Mouse (Mus musculus): ENCODE measurements around the gene Syt11. TPM values are rescaled to one million over a fixed set of nuclear protein-coding genes. Genes with fewer than 3 reads are reported as not detected.

Syt11 gene
- polyA plus RNA-seq, 1 experiment from 2014 or later: 27.0 TPM

DNA sequence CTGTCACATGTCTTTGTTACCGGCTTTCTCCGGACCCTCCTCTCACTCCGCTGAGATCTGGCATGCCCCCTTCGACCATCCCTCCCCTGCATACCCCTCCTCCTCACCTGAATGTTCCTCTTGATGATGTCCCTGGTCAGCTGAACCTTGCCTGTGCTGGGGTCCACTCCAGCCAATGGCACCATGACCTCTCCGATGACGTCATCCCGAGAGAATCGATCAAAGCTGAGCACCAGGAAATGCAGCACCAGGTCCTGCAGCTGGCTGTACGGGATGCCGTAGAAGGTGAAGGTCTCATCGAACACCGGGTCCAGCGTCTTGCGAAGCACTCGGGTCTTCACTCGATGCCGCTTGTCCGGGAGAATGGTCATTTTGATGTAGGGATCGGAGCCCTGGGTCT lies 13.3 kb downstream of the Syt11 start:
- H3K4me3 ChIP-seq: no peak overlapping the region
- H3K4me2 ChIP-seq (replicated peaks): no peak overlapping the region
- 94% methylated on average over 19 of the region's 19 CpGs for WGBS
- H3K9me3 ChIP-seq: no peaks in the 10 kb centered on the region
- H3K36me3 ChIP-seq: peaks cover 40% of the 10 kb centered on the region
- H3K9ac ChIP-seq: no peak overlapping the region
- H3K27ac ChIP-seq: no peak overlapping the region
- no peaks in the 10 kb centered on the region for H3K27me3 ChIP-seq
- ATAC-seq (ENCODE audit: low FRiP score, low read depth): no peak
- peaks cover 10% of the 10 kb centered on the region; the same call in 1 of the 2 replicates for H3K4me1 ChIP-seq

DNA sequence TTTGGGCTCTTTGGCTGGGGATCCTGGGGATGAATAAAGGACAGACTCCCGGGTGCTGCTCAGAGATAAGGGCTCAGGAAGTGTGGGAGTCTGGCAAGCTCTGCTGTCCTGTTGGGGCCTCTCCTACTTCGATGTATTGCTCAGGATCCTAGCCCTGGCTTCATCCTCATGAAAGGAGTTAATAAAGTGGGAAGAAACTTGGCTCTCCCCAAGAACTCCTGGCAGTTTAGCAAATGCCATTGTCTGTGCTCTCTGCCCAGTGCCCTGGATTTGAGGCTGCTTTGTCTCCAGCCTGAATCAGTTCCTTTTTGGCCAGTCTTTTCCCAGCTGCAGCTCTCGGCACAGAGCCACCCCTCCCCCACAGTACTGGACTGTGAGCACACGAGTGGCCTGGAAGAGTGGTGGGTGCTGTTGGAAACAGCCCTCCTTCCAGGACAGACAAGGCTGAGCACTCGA lies 16.9 kb downstream of the Syt11 start:
- ATAC-seq (ENCODE audit: low FRiP score, low read depth): no peak
- Histone ChIP-seq H3K4me3 (no peak overlapping the region), H3K4me1 (peaks cover 10% of the 10 kb centered on the region; the same call in 1 of the 2 replicates), H3K9ac (peak overlapping the region; percentile 50), H3K27me3 (no peaks in the 10 kb centered on the region), H3K27ac (peak overlapping the region; percentile 44; the same call in 1 of the 2 replicates), H3K4me2 (replicated peaks) (no peak overlapping the region), H3K9me3 (no peaks in the 10 kb centered on the region), H3K36me3 (peaks cover 43% of the 10 kb centered on the region)
- 28% methylated on average over 5 of the region's 5 CpGs for WGBS

DNA sequence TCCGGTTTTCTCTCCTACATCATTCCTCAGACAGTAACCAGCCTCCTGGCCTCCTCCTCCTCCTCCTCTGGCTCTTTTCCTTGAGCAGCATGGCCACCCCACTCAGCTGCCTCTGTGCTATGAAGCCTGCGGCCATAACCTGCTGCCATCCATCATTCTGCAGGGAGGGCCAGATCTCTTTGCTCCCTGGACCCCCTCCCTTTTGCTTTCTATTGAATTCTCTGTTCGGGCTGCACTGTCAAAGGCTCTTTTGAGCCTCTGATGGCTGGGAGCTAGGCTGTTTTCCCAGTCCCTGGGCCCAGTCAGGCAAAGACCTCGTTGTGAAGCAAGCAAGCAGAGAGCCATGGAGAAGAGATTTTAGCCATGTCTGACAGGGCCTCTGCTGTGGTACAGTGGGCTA lies 18.7 kb downstream of the Syt11 start:
- H3K27ac ChIP-seq: no peak overlapping the region
- WGBS: 57% methylated on average over 4 of the region's 4 CpGs
- peaks cover 37% of the 10 kb centered on the region for H3K36me3 ChIP-seq

DNA sequence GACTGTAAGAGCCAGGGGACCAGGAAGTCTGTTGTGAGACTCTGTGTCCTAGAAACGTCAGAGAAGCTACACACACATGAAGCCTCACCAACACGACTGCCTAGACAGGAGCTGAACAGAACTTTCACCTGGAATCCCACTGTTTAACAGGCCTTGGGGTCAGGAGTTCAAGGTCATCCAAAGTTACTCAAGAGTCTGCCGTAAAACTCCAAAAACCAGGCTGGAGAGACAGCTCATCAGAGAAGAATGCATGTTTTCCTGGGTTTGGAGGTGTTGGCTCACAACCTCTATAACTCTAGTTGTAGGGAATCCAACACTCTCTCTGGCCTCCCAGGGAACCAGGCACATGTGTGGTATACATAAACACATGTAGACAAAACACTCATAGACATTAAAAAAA lies 19.4 kb downstream of the Syt11 start:
- no peak overlapping the region for H3K27ac ChIP-seq
- ATAC-seq (ENCODE audit: low FRiP score, low read depth): no peak
- WGBS: 37% methylated on average over 3 of the region's 3 CpGs

More for the DNA sequence above, 18.7 kb downstream of the Syt11 start:
- no peak for ATAC-seq (ENCODE audit: low FRiP score, low read depth)
- H3K4me2 ChIP-seq (replicated peaks): no peak overlapping the region
- no peak overlapping the region for H3K9ac ChIP-seq
- no peak overlapping the region for H3K4me3 ChIP-seq
- H3K27me3 ChIP-seq: no peaks in the 10 kb centered on the region
- peaks cover 10% of the 10 kb centered on the region; the same call in 1 of the 2 replicates for H3K4me1 ChIP-seq
- no peaks in the 10 kb centered on the region for H3K9me3 ChIP-seq

DNA sequence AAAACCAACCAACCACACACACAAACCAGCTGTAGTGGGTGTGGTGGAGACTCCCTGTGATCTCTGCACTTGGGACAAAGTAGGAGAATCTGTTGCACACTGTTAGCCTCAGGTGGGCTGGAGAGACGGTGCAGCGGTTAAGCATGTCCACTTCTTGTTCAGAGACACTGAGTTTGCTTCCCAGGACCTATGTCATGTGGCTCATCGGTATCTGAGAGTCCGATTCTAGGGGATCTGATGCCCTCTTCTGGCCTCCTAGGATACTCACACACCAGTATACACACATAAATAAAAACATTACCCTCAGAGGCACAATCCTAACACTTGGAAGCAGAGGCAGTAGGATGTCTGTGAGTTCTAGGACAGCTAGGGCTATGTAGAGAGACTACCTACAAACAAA lies 20.7 kb downstream of the Syt11 start:
- peaks cover 31% of the 10 kb centered on the region for H3K36me3 ChIP-seq
- H3K4me2 ChIP-seq (replicated peaks): no peak overlapping the region
- WGBS: 80% methylated on average over 4 of the region's 4 CpGs
- peaks cover 10% of the 10 kb centered on the region; the same call in 1 of the 2 replicates for H3K4me1 ChIP-seq
- H3K27me3 ChIP-seq: no peaks in the 10 kb centered on the region
- ATAC-seq (ENCODE audit: low FRiP score, low read depth): no peak
- no peak overlapping the region for H3K4me3 ChIP-seq
- H3K9ac ChIP-seq: no peak overlapping the region
- H3K27ac ChIP-seq: no peak overlapping the region
- no peaks in the 10 kb centered on the region for H3K9me3 ChIP-seq

More for the DNA sequence above, 19.4 kb downstream of the Syt11 start:
- Histone ChIP-seq H3K27me3 (no peaks in the 10 kb centered on the region), H3K36me3 (peaks cover 36% of the 10 kb centered on the region), H3K4me2 (replicated peaks) (no peak overlapping the region), H3K9ac (no peak overlapping the region), H3K4me1 (peaks cover 10% of the 10 kb centered on the region; the same call in 1 of the 2 replicates), H3K4me3 (no peak overlapping the region), H3K9me3 (no peaks in the 10 kb centered on the region)

DNA sequence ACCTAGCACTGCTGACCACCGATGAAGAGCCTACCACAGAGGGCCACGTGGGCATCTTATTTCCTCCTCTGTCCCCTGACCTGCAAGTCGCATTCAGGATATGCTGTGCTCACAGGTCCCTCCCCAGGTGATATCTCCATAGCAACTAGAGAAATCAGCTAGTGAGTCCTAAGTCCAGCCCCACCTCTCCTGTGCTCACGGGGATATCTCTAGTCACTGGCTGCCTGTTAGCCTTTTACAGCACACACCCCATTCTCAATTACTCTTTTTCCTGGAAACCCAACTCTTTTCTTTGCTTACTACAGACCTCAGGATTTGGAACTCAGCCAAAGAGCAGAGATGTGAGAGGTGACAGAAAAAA lies 28.1 kb downstream of the Syt11 start:
- no peaks in the 10 kb centered on the region for H3K27me3 ChIP-seq
- H3K9ac ChIP-seq: no peak overlapping the region
- no peaks in the 10 kb centered on the region for H3K4me1 ChIP-seq
- peaks cover 15% of the 10 kb centered on the region for H3K9me3 ChIP-seq
- H3K36me3 ChIP-seq: peaks cover 69% of the 10 kb centered on the region
- 90% methylated on average over 4 of the region's 4 CpGs for WGBS
- no peak for ATAC-seq (ENCODE audit: low FRiP score, low read depth)
- no peak overlapping the region for H3K4me2 ChIP-seq (replicated peaks)
- H3K4me3 ChIP-seq: no peak overlapping the region
- H3K27ac ChIP-seq: no peak overlapping the region

DNA sequence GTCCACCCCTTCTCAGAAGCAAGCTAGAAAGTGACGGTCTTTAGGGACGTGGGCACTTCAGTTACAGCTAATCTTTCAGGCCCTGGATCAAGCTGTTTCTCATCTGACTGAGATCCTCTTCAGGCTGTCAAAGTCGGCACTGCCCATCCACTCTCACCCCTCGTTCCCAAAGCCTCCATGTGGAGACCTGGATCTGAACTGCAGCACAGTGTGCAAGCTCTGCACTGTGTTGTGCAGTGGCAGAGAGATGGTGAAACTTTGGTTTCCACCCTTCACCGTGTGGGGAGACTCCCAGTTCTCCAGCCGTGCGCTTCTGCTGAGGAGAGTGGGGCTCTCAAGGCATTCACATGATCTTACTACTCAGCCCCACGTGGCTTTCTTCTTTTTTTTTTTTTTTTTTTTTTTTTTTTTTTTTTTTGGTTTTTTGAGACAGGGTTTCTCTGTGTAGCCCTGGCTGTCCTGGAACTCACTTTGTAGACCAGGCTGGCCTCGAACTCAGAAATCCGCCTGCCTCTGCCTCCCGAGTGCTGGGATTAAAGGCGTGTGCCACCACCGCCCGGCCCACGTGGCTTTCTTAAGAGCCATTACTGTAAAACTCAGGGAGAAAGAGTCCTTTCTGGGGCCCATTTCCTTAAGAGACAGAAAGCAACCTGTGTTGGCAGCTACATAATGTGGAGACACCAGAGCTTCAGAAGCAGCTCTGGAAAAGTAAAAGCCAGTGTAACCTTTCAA lies 28.7 kb downstream of the Syt11 start:
- Histone ChIP-seq H3K27ac (no peak overlapping the region), H3K4me2 (replicated peaks) (no peak overlapping the region), H3K36me3 (peaks cover 69% of the 10 kb centered on the region), H3K27me3 (no peaks in the 10 kb centered on the region), H3K4me3 (no peak overlapping the region), H3K9me3 (peaks cover 15% of the 10 kb centered on the region), H3K9ac (no peak overlapping the region), H3K4me1 (no peaks in the 10 kb centered on the region)
- no peak for ATAC-seq (ENCODE audit: low FRiP score, low read depth)
- 94% methylated on average over 15 of the region's 15 CpGs for WGBS

DNA sequence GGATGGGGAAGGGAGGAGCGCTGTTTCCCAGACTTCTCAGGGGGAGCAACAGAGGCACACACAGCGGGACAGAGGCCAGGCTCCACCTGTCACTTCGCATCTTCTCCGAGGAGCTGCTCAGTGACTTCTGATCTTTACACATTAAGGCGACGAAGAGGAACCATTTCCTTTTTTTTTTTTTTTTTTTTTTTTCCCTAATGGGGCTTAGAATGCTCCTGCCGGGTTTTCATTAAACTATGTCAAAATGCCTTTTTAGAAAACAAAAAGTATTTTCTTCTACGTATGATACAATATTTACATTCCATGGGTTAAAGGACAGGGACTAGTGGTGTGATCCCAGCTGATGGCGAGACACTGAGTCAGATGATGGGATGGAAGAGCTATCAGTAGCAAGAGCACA lies 29.4 kb downstream of the Syt11 start:
- ATAC-seq (ENCODE audit: low FRiP score, low read depth): no peak
- H3K9ac ChIP-seq: no peak overlapping the region
- H3K4me1 ChIP-seq: no peaks in the 10 kb centered on the region
- no peak overlapping the region for H3K4me3 ChIP-seq
- H3K36me3 ChIP-seq: peaks cover 64% of the 10 kb centered on the region
- H3K4me2 ChIP-seq (replicated peaks): no peak overlapping the region
- 89% methylated on average over 9 of the region's 9 CpGs for WGBS
- H3K9me3 ChIP-seq: peaks cover 15% of the 10 kb centered on the region
- no peak overlapping the region for H3K27ac ChIP-seq
- H3K27me3 ChIP-seq: no peaks in the 10 kb centered on the region

DNA sequence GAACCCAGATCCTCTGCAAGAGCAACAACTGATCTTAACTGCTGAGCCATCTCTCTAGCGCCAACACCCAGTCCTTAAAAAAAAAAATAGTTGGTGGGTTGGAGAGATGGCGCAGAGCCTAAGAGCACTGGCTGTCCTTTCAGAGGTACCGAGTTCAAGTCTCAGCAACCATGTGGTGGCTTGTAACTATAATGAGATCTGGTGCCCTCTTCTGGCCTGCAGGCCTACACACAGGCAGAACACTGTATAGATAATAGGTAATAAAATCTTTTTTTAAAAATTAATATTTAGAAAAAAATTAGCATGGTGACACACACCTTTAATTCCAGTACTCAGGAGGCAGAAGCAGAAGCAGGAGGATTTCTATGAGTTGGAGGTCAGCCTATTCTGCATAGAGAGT lies 34.8 kb downstream of the Syt11 start:
- 95% methylated on average over 3 of the region's 3 CpGs for WGBS
- Histone ChIP-seq H3K27ac (no peak overlapping the region), H3K4me3 (no peak overlapping the region), H3K27me3 (no peaks in the 10 kb centered on the region), H3K4me2 (replicated peaks) (no peak overlapping the region), H3K36me3 (peaks cover 22% of the 10 kb centered on the region), H3K9ac (no peak overlapping the region), H3K9me3 (no peaks in the 10 kb centered on the region), H3K4me1 (no peaks in the 10 kb centered on the region)
- no peak for ATAC-seq (ENCODE audit: low FRiP score, low read depth)

DNA sequence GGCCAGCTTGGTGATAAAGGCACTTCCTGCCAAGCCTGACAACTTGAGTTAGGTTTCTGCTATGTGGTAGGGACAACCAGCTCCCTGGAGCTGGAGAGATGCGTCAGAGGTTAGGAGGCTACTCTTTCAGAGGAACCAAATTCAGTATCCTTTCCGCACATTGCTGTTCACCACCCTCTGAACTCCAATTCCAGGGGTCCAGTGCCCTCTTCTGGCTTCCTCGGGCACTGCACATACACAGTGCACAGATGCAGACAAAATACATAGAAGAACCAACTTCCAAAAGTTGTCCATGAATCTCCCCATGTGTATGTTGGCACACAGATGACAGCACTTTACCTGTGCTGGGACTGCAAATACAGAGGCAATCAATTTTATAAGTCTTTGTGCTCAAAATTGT lies 36.3 kb downstream of the Syt11 start:
- no peak overlapping the region for H3K27ac ChIP-seq
- no peak overlapping the region for H3K4me3 ChIP-seq
- peaks cover 10% of the 10 kb centered on the region for H3K36me3 ChIP-seq
- no peak overlapping the region for H3K9ac ChIP-seq
- no peaks in the 10 kb centered on the region for H3K27me3 ChIP-seq
- H3K9me3 ChIP-seq: no peaks in the 10 kb centered on the region
- no peaks in the 10 kb centered on the region for H3K4me1 ChIP-seq
- no peak overlapping the region for H3K4me2 ChIP-seq (replicated peaks)
- no peak for ATAC-seq (ENCODE audit: low FRiP score, low read depth)
- 51% methylated on average over 3 of the region's 3 CpGs for WGBS

DNA sequence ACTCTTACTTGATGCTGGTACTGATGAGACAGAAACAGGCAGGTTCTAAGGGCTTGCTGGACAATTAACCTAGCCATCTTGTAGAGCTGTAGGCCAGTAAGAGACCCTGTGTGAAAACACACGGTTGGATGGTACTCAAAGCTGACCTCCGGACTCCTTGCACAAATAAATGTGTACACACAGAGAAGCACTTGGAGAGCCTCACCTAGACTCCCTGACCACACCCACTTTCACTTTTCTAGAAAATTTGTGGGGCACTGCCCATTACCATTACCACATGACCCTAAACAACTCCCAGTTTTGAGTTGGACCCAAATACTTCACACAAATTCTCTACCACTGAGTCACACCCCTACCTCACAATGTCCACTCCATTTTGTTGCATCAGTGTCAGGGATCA lies 38.4 kb downstream of the Syt11 start:
- Histone ChIP-seq H3K27me3 (no peaks in the 10 kb centered on the region), H3K9me3 (no peaks in the 10 kb centered on the region), H3K27ac (no peak overlapping the region), H3K9ac (no peak overlapping the region), H3K4me2 (replicated peaks) (no peak overlapping the region), H3K4me3 (no peak overlapping the region), H3K36me3 (peaks cover 18% of the 10 kb centered on the region), H3K4me1 (no peaks in the 10 kb centered on the region)
- no peak for ATAC-seq (ENCODE audit: low FRiP score, low read depth)
- 91% methylated on average over 2 of the region's 2 CpGs for WGBS

DNA sequence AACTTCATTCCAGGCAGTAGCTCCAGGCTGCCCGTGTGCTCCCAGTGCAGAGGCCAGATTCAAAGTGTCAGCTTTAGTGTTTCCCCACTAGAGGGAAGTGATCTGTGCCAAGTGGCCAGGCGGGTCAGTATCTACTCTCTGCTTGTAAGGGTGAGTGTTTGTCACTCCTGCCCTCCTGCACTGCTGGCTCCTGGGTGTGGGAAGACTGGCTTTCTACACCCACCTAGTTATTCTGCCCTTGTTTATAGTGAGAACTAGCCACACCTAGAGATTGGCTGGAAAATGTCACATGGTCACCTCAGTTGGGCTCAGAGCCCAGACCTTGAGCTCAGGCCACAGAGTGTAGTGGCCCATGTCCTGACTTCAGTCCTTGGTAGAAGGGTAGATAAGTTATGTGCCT lies 55.9 kb downstream of the Syt11 start:
- WGBS: 78% methylated on average over 2 of the region's 2 CpGs
- Histone ChIP-seq H3K27me3 (no peaks in the 10 kb centered on the region), H3K36me3 (peaks cover 47% of the 10 kb centered on the region), H3K4me2 (replicated peaks) (peak overlapping the region; percentile 92; the same call in 1 of the 2 replicates), H3K4me1 (peaks cover 11% of the 10 kb centered on the region), H3K4me3 (no peak overlapping the region), H3K9ac (no peak overlapping the region), H3K9me3 (0 out of 2 replicates have a peak, but pooled peaks cover 9% of the 10 kb centered on the region), H3K27ac (no peak overlapping the region)
- ATAC-seq (ENCODE audit: low FRiP score, low read depth): no peak; the same call in 1 of the 2 replicates

DNA sequence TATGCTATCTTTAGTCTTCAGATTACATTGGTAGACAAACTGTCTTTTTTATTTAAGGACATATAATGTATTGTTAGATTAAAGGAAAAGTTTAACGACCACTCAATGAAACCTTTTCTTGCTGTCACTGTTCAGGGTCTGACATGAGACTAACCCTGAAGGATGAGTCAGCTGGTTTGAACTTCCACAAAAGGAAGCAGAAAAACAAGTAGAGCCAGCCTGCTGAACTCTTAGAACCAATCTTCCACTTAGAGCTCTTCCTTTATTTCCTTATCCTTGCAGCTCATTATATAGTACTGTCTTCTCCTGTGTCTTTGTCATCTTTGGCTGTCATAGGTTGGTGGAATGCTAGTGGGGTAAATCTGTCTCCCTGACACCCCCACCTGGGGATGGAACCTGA lies 57.1 kb downstream of the Syt11 start:
- peaks cover 48% of the 10 kb centered on the region for H3K36me3 ChIP-seq
- H3K27me3 ChIP-seq: no peaks in the 10 kb centered on the region
- 81% methylated on average over 1 of the region's 1 CpGs for WGBS
- H3K27ac ChIP-seq: no peak overlapping the region
- no peak for ATAC-seq (ENCODE audit: low FRiP score, low read depth)
- H3K9me3 ChIP-seq: no peaks in the 10 kb centered on the region
- no peak overlapping the region for H3K9ac ChIP-seq
- H3K4me1 ChIP-seq: peaks cover 11% of the 10 kb centered on the region
- peak overlapping the region; percentile 74 for H3K4me3 ChIP-seq
- H3K4me2 ChIP-seq (replicated peaks): peak overlapping the region; percentile 92
